In the genomic region with DNA sequence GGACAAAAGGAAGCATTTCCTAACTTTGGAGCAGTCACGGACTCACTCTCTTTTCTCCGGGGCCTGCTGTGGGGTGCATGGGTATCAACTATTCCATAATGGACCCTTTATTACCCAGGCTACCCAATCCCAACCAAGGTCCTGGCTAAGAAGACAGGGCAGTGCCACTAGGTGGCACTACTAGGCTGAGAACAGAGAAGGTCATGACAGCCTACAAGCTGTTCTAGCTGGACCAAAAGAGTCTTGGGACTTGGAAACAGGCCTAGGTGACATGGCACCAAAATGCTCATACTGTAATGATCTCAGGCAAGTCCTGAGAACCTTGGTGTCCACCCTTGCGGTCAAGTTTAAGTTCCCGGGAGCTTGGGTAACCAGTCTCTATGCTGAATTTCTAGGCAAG, we compare ENCODE assay signal across 8 mouse cellular contexts. TPM values are rescaled to one million over a fixed set of nuclear protein-coding genes. Genes with fewer than 3 reads are reported as not detected.
DNase-seq lines count a peak whose midpoint lies in the region; ATAC-seq lines count a peak whose summit lies in the region.

No protein-coding gene starts in this region.

- no peaks in the 10 kb centered on the region for H3K36me3 ChIP-seq in forebrain, embryonic 10.5 days (replicated peaks)
- no peaks in the 10 kb centered on the region for H3K36me3 ChIP-seq in forebrain, embryonic 15.5 days
- H3K36me3 ChIP-seq in embryonic facial prominence, embryonic 14.5 days (ENCODE audit: control insufficient read depth, insufficient read depth, low read length), result no peaks in the 10 kb centered on the region

- no peak overlapping the region for H3K27ac ChIP-seq in forebrain, embryonic 10.5 days
- H3K27ac ChIP-seq in forebrain, embryonic 15.5 days (replicated peaks), result no peak overlapping the region
- H3K27ac ChIP-seq in embryonic facial prominence, embryonic 14.5 days (replicated peaks; ENCODE audit: low read depth, low read length), result no peak overlapping the region

- peaks cover 29% of the 10 kb centered on the region for H3K27me3 ChIP-seq in forebrain, embryonic 10.5 days (ENCODE audit: poor library complexity, severe bottlenecking)
- H3K27me3 ChIP-seq in forebrain, embryonic 15.5 days, result no peaks in the 10 kb centered on the region
- H3K27me3 ChIP-seq in embryonic facial prominence, embryonic 14.5 days (replicated peaks; ENCODE audit: control insufficient read depth, insufficient read depth, low read length), result no peaks in the 10 kb centered on the region

- no peak overlapping the region for H3K4me2 ChIP-seq in forebrain, embryonic 15.5 days (replicated peaks)
- no peak overlapping the region for H3K4me2 ChIP-seq in embryonic facial prominence, embryonic 14.5 days (ENCODE audit: low read depth, low read length)

- DNase-seq in forebrain, embryonic 10.5 days (ENCODE audit: extremely low spot score, low spot score), result peak; percentile 35
- peak; percentile 83 for DNase-seq in 3T3-L1 (ENCODE audit: low read depth, low spot score)
- peak; percentile 71 for DNase-seq in adrenal gland, postnatal 14 days
- DNase-seq in embryonic facial prominence, embryonic 14.5 days (ENCODE audit: low spot score), result peak; percentile 51
- peak; percentile 83 for DNase-seq in induced T-regulatory cell, adult 2 months (ENCODE audit: low read depth)
- DNase-seq in spleen, postnatal 36 days (ENCODE audit: low spot score in 2 of 2), result peak; percentile 39 to 49

- no peak overlapping the region for H3K9ac ChIP-seq in forebrain, embryonic 15.5 days (replicated peaks)
- H3K9ac ChIP-seq in embryonic facial prominence, embryonic 14.5 days (ENCODE audit: low read depth, low read length), result no peak overlapping the region

- 65% methylated on average over 4 of the region's 4 CpGs for WGBS in forebrain, embryonic 10.5 days
- WGBS in forebrain, embryonic 15.5 days, result 57% methylated on average over 4 of the region's 4 CpGs
- WGBS in embryonic facial prominence, embryonic 14.5 days, result 48% methylated on average over 4 of the region's 4 CpGs

- peaks cover 28% of the 10 kb centered on the region for H3K4me1 ChIP-seq in forebrain, embryonic 10.5 days
- H3K4me1 ChIP-seq in forebrain, embryonic 15.5 days, result peaks cover 38% of the 10 kb centered on the region
- peaks cover 4% of the 10 kb centered on the region; the same call in 1 of the 2 replicates for H3K4me1 ChIP-seq in embryonic facial prominence, embryonic 14.5 days (ENCODE audit: control insufficient read depth, insufficient read depth, low read length)

- no peak overlapping the region for H3K4me3 ChIP-seq in forebrain, embryonic 10.5 days
- no peak overlapping the region for H3K4me3 ChIP-seq in forebrain, embryonic 15.5 days
- no peak overlapping the region for H3K4me3 ChIP-seq in embryonic facial prominence, embryonic 14.5 days (ENCODE audit: low read depth, low read length)

- ATAC-seq in forebrain, embryonic 15.5 days (replicated peaks), result no peak
- no peak for ATAC-seq in embryonic facial prominence, embryonic 14.5 days (ENCODE audit: low read depth)
- ATAC-seq in megakaryocyte-erythroid progenitor cell, adult 5-6 weeks (replicated peaks; ENCODE audit: low FRiP score, low TSS enrichment, poor library complexity, severe bottlenecking), result peak; percentile 56

- H3K9me3 ChIP-seq in forebrain, embryonic 10.5 days, result no peaks in the 10 kb centered on the region
- H3K9me3 ChIP-seq in forebrain, embryonic 15.5 days, result no peaks in the 10 kb centered on the region
- no peaks in the 10 kb centered on the region for H3K9me3 ChIP-seq in embryonic facial prominence, embryonic 14.5 days (ENCODE audit: control insufficient read depth, low read length)

RNA-seq across cellular contexts. Expression of gene Acss2, which starts 5.3 kb away (rescaled TPM):
- polyA plus RNA-seq in forebrain, embryonic 10.5 days (2016; fragmentation: Nextera tagmentation; extraction: Ambion mirVana), result 13.1 and 14.3 TPM in 2 replicates
- polyA plus RNA-seq in forebrain, embryonic 15.5 days (2015; fragmentation: Nextera tagmentation; extraction: Ambion mirVana), result 21.6 and 22.5 TPM in 2 replicates
- 30.1 and 34.5 TPM in 2 replicates for total RNA-seq in adrenal gland, postnatal 14 days (2021)
- polyA plus RNA-seq in embryonic facial prominence, embryonic 14.5 days (2014; fragmentation: Nextera tagmentation; extraction: Ambion mirVana), result 15.3 and 15.8 TPM in 2 replicates
- 33.7 and 36.7 TPM in 2 replicates for total RNA-seq in megakaryocyte-erythroid progenitor cell, adult 5-6 weeks (2014; fragmentation: Nextera tagmentation)
- total RNA-seq in megakaryocyte-erythroid progenitor cell, adult 5-6 weeks (2017), result 27.4 and 37.7 TPM in 2 replicates

RNA-seq across cellular contexts. Expression of gene Ggt7, which starts 5.6 kb away (rescaled TPM):
- 9.8 and 10.9 TPM in 2 replicates for polyA plus RNA-seq in forebrain, embryonic 10.5 days (2016; fragmentation: Nextera tagmentation; extraction: Ambion mirVana)
- polyA plus RNA-seq in forebrain, embryonic 15.5 days (2015; fragmentation: Nextera tagmentation; extraction: Ambion mirVana), result 51.6 and 53.7 TPM in 2 replicates
- 3.8 and 6.7 TPM in 2 replicates for total RNA-seq in adrenal gland, postnatal 14 days (2021)
- polyA plus RNA-seq in embryonic facial prominence, embryonic 14.5 days (2014; fragmentation: Nextera tagmentation; extraction: Ambion mirVana), result 6.1 and 8.7 TPM in 2 replicates
- not detected in 2 replicates for total RNA-seq in megakaryocyte-erythroid progenitor cell, adult 5-6 weeks (2014; fragmentation: Nextera tagmentation)
- total RNA-seq in megakaryocyte-erythroid progenitor cell, adult 5-6 weeks (2017), result not detected in 2 replicates

RNA-seq across cellular contexts. Expression of gene Ncoa6, which starts 38.8 kb away (rescaled TPM):
- 22.9 and 23.7 TPM in 2 replicates for polyA plus RNA-seq in forebrain, embryonic 10.5 days (2016; fragmentation: Nextera tagmentation; extraction: Ambion mirVana)
- polyA plus RNA-seq in forebrain, embryonic 15.5 days (2015; fragmentation: Nextera tagmentation; extraction: Ambion mirVana), result 28.1 and 28.8 TPM in 2 replicates
- 39.5 and 43.5 TPM in 2 replicates for total RNA-seq in adrenal gland, postnatal 14 days (2021)
- polyA plus RNA-seq in embryonic facial prominence, embryonic 14.5 days (2014; fragmentation: Nextera tagmentation; extraction: Ambion mirVana), result 23.0 and 27.4 TPM in 2 replicates
- total RNA-seq in megakaryocyte-erythroid progenitor cell, adult 5-6 weeks (2014; fragmentation: Nextera tagmentation), result 65.7 and 78.0 TPM in 2 replicates
- 8.4 and 17.9 TPM in 2 replicates for total RNA-seq in megakaryocyte-erythroid progenitor cell, adult 5-6 weeks (2017)
